Mouse (Mus musculus) liver, embryonic 14.5 days (tissue): ENCODE data around the gene Acot7. TPM values are rescaled to one million over a fixed set of nuclear protein-coding genes. Genes with fewer than 3 reads are reported as not detected.

Source experiments
- ATAC-seq: fragments of 200-750 bp; cut with Nextera tagmentation; 2 replicates; pipeline ENCODE4 v1.8.0; 2017; ENCODE audit warnings: moderate number of reproducible peaks, mild to moderate bottlenecking, moderate library complexity; ENCODE audit not compliant: insufficient read depth
- DNase-seq, 3 experiments: peaks; one replicate each; pipeline ENCODE4 v3.0.0-alpha.2; 2012 to 2013; ENCODE audit warnings: low read depth in 3 of 3, low spot score in 3 of 3
- H3K27ac ChIP-seq: fragments of 300-500 bp; sonication (generic); 2 replicates; pipeline ENCODE4 v1.5.1; 2014; ENCODE audit warnings: moderate library complexity, mild to moderate bottlenecking, control low read depth, inconsistent platforms
- H3K27me3 ChIP-seq: fragments of 300-500 bp; sonication (generic); 2 replicates; pipeline ENCODE4 v1.6.1; 2014; ENCODE audit warnings: mild to moderate bottlenecking, low read length, moderate library complexity; ENCODE audit not compliant: control insufficient read depth, insufficient read depth
- H3K36me3 ChIP-seq: fragments of 300-500 bp; sonication (generic); replicated peaks from 2 replicates; pipeline ENCODE4 v1.6.1; 2014; ENCODE audit warnings: low read depth; ENCODE audit not compliant: control insufficient read depth, insufficient read depth
- H3K4me1 ChIP-seq, 2 experiments: fragments of 200-500 bp in 1 of 2; fragments of 300-500 bp in 1 of 2; sonication (generic) in 1 of 2; replicated peaks; 2 replicates each; pipeline ENCODE4 v1.6.1; 2012 to 2014; ENCODE audit warnings: antibody characterized with exemption in 1 of 2, inconsistent platforms in 1 of 2, low read length in 1 of 2; ENCODE audit not compliant: control insufficient read depth in 2 of 2, insufficient read depth in 2 of 2
- H3K4me2 ChIP-seq: fragments of 300-500 bp; sonication (generic); 2 replicates; pipeline ENCODE4 v1.6.1; 2014; ENCODE audit warnings: low read depth, mild to moderate bottlenecking, control low read depth, moderate library complexity
- H3K4me3 ChIP-seq, 2 experiments: fragments of 200-500 bp in 1 of 2; fragments of 300-500 bp in 1 of 2; sonication (generic) in 1 of 2; 2 replicates each; pipeline ENCODE4 v1.5.1; 2012 to 2014; ENCODE audit warnings: low read depth in 2 of 2, low read length in 2 of 2, mild to moderate bottlenecking in 2 of 2, control low read depth in 1 of 2, inconsistent platforms in 1 of 2, moderate library complexity in 1 of 2; ENCODE audit not compliant: insufficient read depth in 1 of 2
- H3K9ac ChIP-seq: fragments of 300-500 bp; sonication (generic); replicated peaks from 2 replicates; pipeline ENCODE4 v1.6.1; 2014; ENCODE audit warnings: mild to moderate bottlenecking, control low read depth, moderate library complexity
- H3K9me3 ChIP-seq: fragments of 300-500 bp; sonication (generic); 2 replicates; pipeline ENCODE4 v1.6.1; 2016; ENCODE audit warnings: low read length, mixed read lengths; ENCODE audit not compliant: control insufficient read depth
- CTCF ChIP-seq: IDR thresholded peaks from 2 replicates; pipeline ENCODE4 v1.5.1; 2016; ENCODE audit warnings: antibody characterized with exemption, low read depth, control low read depth
- EP300 ChIP-seq: IDR thresholded peaks from 2 replicates; pipeline ENCODE4 v1.6.1; 2016; ENCODE audit warnings: antibody characterized with exemption, low read depth
- WGBS: fragments of 180-500 bp; shearing (Covaris S2); extraction: QIAGEN DNeasy Blood & Tissue Kit; methylation state at CpG from one replicate; pipeline ENCODE4 v1.1.7; 2014; ENCODE audit not compliant: insufficient replicate concordance; 5-methylcytosine and 5-hydroxymethylcytosine counted together
- polyA plus RNA-seq, 2 experiments: library from polyadenylated mRNA; depleted of rRNA in 1 of 2; stranded (reverse) in 1 of 2; unstranded in 1 of 2; fragments of >200 nt; fragmentation: Nextera tagmentation in 1 of 2; extraction: Ambion mirVana in 1 of 2; gene quantifications; 2 replicates each; pipeline versions ENCODE4 v1.2.1 to v1.2.3; 2012 to 2014

Gene Acot7
- polyA plus RNA-seq, 2 experiments, result 12.5 to 13.0 TPM

DNA sequence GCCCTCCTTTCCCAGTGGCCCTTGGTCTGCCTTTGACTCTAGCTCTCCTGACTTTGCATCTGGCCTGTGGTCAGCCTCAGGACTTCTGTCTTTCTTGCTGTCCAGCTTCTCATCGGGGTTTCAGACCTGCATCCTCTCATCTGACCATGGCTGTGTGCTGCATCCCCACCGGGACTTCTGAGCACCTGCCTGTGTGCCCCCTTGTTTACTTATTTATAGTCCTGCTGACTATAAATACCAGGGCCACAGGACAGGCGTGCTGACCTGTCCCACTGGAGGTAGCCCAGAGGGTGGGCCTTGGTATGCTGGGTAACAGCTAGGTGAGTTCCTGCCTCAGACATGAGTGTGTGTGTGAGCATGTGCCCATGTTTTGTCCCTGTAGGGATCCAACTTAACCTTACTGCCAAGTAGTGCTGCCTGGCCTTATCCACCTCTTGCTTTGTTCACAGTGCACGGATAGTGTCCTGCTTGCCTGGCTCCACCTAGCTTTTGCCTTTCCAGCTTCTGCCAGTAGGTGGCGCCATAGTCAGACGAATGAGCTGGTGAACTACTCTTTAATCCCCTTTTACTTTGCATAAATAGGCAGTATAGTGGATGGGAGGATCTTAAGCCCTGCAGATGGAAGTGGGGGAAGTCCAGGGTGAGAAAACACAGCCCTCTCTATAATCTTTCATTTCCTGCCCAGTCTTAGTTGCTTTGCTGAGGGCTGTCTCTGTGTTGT, 36.0 kb downstream of the Acot7 start:
- whole genome bisulfite sequencing, result 29% methylated on average over 6 of the region's 6 CpGs
- DNase-seq (peak; percentile 50 to 65 (median 52)), ATAC-seq (no peak)
- no peak overlapping the region for H3K4me2 ChIP-seq
- no peaks in the 10 kb centered on the region for H3K9me3 ChIP-seq
- no peak overlapping the region for H3K9ac ChIP-seq
- no peak overlapping the region for H3K4me3 ChIP-seq
- H3K27me3 ChIP-seq, result no peaks in the 10 kb centered on the region
- no peak overlapping the region for H3K27ac ChIP-seq
- TF ChIP-seq EP300, result no peak
- TF ChIP-seq CTCF, result peak; percentile 96
- no peaks in the 10 kb centered on the region for H3K36me3 ChIP-seq
- H3K4me1 ChIP-seq, result peaks cover 0 to 6% of the 10 kb centered on the region in 2 experiments; a peak in 2 of 4 replicates

DNA sequence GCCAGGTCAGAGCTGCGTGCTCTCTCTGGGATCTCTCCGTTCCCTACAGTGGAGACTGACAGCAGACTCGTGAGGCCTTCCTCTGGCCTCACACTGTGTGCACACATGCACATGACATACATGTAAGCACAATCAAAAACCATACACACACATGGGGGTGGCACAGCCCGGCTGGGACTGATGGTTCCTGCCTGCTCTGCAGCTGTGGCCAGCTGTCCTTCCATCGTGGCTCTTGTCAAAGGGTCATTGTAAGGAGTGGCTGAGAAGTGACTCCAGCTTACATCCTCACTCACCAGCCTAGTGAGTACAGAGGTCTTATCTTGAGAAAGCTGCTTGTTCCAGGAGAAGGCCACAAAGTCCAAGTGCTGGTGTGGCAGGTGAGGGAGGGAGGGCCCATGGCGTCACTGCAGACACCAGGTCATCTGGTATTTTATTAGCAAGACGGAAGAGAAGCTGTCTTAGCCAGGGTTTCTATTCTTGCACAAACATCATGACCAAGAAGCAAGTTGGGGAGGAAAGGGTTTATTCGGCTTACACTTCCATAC, 37.0 kb downstream of the Acot7 start:
- peaks cover 0 to 6% of the 10 kb centered on the region in 2 experiments; a peak in 2 of 4 replicates for H3K4me1 ChIP-seq
- no peak overlapping the region for H3K9ac ChIP-seq
- DNase-seq, result no peak
- no peaks in the 10 kb centered on the region for H3K27me3 ChIP-seq
- no peak overlapping the region for H3K4me3 ChIP-seq
- TF ChIP-seq EP300 (no peak), CTCF (no peak)
- no peaks in the 10 kb centered on the region for H3K9me3 ChIP-seq
- no peak overlapping the region for H3K27ac ChIP-seq
- 64% methylated on average over 8 of the region's 8 CpGs for WGBS
- H3K36me3 ChIP-seq, result no peaks in the 10 kb centered on the region
- ATAC-seq, result no peak
- no peak overlapping the region for H3K4me2 ChIP-seq

DNA sequence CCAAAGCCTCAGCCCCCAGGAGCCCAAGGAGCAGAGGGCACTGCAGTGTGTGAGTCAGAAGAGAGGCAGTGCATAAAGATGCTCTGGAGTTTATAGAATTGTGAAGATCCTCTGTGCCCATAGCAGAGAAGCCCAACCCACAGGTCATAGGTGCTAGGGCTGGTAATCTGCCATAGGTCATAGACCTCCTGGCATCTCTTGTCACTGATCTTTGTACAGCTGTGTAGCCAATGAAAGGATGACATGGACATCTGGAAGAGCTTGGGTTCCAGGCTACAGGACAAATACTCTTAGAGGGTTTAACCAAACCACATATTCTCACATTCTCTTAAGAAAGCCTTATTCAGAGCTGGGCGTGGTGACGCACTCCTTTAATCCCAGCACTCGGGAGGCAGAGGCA, 41.7 kb downstream of the Acot7 start:
- 73% methylated on average over 3 of the region's 3 CpGs for WGBS
- DNase-seq (no peak), ATAC-seq (no peak)

DNA sequence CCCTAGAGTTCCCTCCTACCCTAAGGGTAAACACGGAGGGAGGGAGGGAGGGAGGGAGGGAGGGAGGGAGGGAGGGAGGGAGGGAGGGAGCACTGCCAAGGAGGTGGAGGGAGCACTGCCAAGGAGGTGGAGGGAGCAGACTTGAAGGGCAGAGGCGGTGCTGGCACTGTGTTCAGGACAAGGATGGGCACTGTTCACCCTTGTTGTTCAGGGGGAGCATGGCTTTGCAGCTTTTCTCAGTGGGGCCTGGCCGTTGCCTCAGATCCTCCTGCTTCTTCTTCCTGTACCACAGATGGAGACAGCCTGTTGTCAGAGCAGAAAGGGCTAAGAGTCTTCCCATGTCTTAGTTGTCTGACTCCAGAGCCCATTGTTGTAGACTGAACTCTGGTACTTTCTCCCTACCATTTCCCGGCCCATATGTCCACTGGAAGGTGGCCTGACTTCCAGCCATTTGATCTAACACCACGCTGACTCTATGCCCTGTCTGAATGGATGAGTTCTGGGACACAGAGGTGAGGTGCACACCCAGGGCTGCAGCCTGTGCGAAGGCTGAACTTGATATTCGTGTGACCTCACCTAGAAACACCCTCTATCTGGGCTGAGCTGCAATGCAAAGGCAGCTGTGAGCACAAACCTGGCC, 43.0 kb downstream of the Acot7 start:
- no peak overlapping the region for H3K9ac ChIP-seq
- no peaks in the 10 kb centered on the region for H3K9me3 ChIP-seq
- no peak overlapping the region for H3K4me3 ChIP-seq
- no peak for DNase-seq
- no peak overlapping the region for H3K4me2 ChIP-seq
- H3K4me1 ChIP-seq, result no peaks in the 10 kb centered on the region
- no peaks in the 10 kb centered on the region for H3K36me3 ChIP-seq
- WGBS, result 65% methylated on average over 6 of the region's 7 CpGs
- no peak for ATAC-seq
- H3K27me3 ChIP-seq, result no peaks in the 10 kb centered on the region
- H3K27ac ChIP-seq, result no peak overlapping the region
- TF ChIP-seq EP300 (no peak), CTCF (no peak)

More for the DNA sequence above, 41.7 kb downstream of the Acot7 start:
- H3K27me3 ChIP-seq, result no peaks in the 10 kb centered on the region
- H3K4me3 ChIP-seq, result no peak overlapping the region
- H3K9me3 ChIP-seq, result no peaks in the 10 kb centered on the region
- H3K27ac ChIP-seq, result no peak overlapping the region
- H3K4me1 ChIP-seq, result no peaks in the 10 kb centered on the region
- H3K36me3 ChIP-seq, result no peaks in the 10 kb centered on the region
- TF ChIP-seq EP300, result no peak
- no peak for TF ChIP-seq CTCF
- H3K4me2 ChIP-seq, result no peak overlapping the region
- H3K9ac ChIP-seq, result no peak overlapping the region

DNA sequence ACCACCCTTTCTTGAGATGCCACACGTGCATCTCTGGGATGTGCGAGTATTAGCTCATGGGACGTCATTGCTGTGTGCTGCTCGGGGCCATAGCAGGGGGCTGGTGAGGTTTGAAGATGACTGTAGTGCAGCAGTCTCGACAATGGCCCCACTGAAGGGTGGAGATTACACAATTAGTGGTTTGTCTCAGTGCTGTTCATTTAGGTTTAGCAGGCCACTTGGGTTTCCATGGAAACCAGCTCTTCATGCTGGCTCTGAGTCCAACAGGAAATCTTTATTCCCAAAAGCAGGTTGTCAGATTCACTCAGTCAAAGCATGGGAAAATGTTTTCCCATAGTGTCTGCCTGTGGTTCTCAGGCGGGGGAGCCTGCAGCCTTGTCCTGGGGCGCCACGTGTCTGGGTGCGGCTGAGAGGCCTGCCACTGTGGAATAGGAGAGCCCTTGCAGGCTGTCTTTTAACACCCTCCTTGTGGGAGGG, 43.5 kb downstream of the Acot7 start:
- Histone ChIP-seq H3K9ac (no peak overlapping the region), H3K4me2 (no peak overlapping the region), H3K27ac (no peak overlapping the region), H3K4me1 (no peaks in the 10 kb centered on the region), H3K36me3 (no peaks in the 10 kb centered on the region), H3K27me3 (no peaks in the 10 kb centered on the region), H3K4me3 (no peak overlapping the region), H3K9me3 (no peaks in the 10 kb centered on the region)
- ATAC-seq, result no peak
- no peak for TF ChIP-seq CTCF
- no peak for TF ChIP-seq EP300
- DNase-seq, result no peak
- 60% methylated on average over 9 of the region's 9 CpGs for WGBS
